Mouse (Mus musculus): ENCODE results near the gene Zfp36l2.

The Zfp36l2 gene

GRCm38 (mm10) chr17:84154302-84155028 lies 33.3 kb downstream of the Zfp36l2 start:
- in situ Hi-C loops (cut with MboI, MseI) = no loop called here

- in situ Hi-C loops (cut with MboI, MseI) = no loop called here
Observed at GRCm38 (mm10) chr17:84152976-84153786, 34.6 kb downstream of the Zfp36l2 start.

- in situ Hi-C loops (cut with MboI, MseI) = no loop called here
Observed at GRCm38 (mm10) chr17:84152206-84152975, 35.4 kb downstream of the Zfp36l2 start.

- in situ Hi-C loops (cut with MboI, MseI) = no loop called here
Observed at GRCm38 (mm10) chr17:84151306-84151705, 36.4 kb downstream of the Zfp36l2 start.

GRCm38 (mm10) chr17:84150291-84150690 lies 37.5 kb downstream of the Zfp36l2 start:
- in situ Hi-C loops (cut with MboI, MseI) = no loop called here

GRCm38 (mm10) chr17:84149566-84149965 lies 38.2 kb downstream of the Zfp36l2 start:
- in situ Hi-C loops (cut with MboI, MseI) = loop anchor here in 1 of 2 experiments (25.0 kb wide), 1 partner anchor 813 kb away; the partner anchor contains the start of gene Ppm1b

GRCm38 (mm10) chr17:84148499-84149484 lies 39.0 kb downstream of the Zfp36l2 start:
- in situ Hi-C loops (cut with MboI, MseI) = loop anchor here in 1 of 2 experiments (25.0 kb wide), 1 partner anchor 814 kb away; the partner anchor contains the start of gene Ppm1b

- in situ Hi-C loops (cut with MboI, MseI) = loop anchor here in 1 of 2 experiments (25.0 kb wide), 1 partner anchor 815 kb away; the partner anchor contains the start of gene Ppm1b
Observed at GRCm38 (mm10) chr17:84147183-84148108, 40.3 kb downstream of the Zfp36l2 start.

GRCm38 (mm10) chr17:84146458-84147182 lies 41.1 kb downstream of the Zfp36l2 start:
- in situ Hi-C loops (cut with MboI, MseI) = loop anchor here in 1 of 2 experiments (25.0 kb wide), 1 partner anchor 816 kb away; the partner anchor contains the start of gene Ppm1b

- in situ Hi-C loops (cut with MboI, MseI) = loop anchor here in 1 of 2 experiments (25.0 kb wide), 1 partner anchor 816 kb away; the partner anchor contains the start of gene Ppm1b
Observed at GRCm38 (mm10) chr17:84145826-84146287, 41.9 kb downstream of the Zfp36l2 start.

- in situ Hi-C loops (cut with MboI, MseI) = loop anchor here in 1 of 2 experiments (25.0 kb wide), 1 partner anchor 817 kb away; the partner anchor contains the start of gene Ppm1b
Observed at GRCm38 (mm10) chr17:84144762-84145599, 42.8 kb downstream of the Zfp36l2 start.

- in situ Hi-C loops (cut with MboI, MseI) = loop anchor here in 1 of 2 experiments (25.0 kb wide), 1 partner anchor 818 kb away; the partner anchor contains the start of gene Ppm1b
Observed at GRCm38 (mm10) chr17:84144130-84144529, 43.6 kb downstream of the Zfp36l2 start.

GRCm38 (mm10) chr17:84143219-84143844 lies 44.4 kb downstream of the Zfp36l2 start:
- in situ Hi-C loops (cut with MboI, MseI) = loop anchor here in 1 of 2 experiments (25.0 kb wide), 1 partner anchor 819 kb away; the partner anchor contains the start of gene Ppm1b

- in situ Hi-C loops (cut with MboI, MseI) = loop anchor here in 1 of 2 experiments (25.0 kb wide), 1 partner anchor 821 kb away; the partner anchor contains the start of gene Ppm1b
Observed at GRCm38 (mm10) chr17:84141691-84142090, 46.1 kb downstream of the Zfp36l2 start.

GRCm38 (mm10) chr17:84140822-84141507 lies 46.8 kb downstream of the Zfp36l2 start:
- in situ Hi-C loops (cut with MboI, MseI) = loop anchor here in 1 of 2 experiments (25.0 kb wide), 1 partner anchor 821 kb away; the partner anchor contains the start of gene Ppm1b
